Mouse (Mus musculus) spleen, adult 2 months (tissue): Measurements from ENCODE around the gene Ccdc183.

Source experiments
- CTCF ChIP-seq: fragments of 200-500 bp; IDR thresholded peaks from 2 replicates; pipeline ENCODE4 v1.5.1; 2011; ENCODE audit warnings: mild to moderate bottlenecking, inconsistent platforms; ENCODE audit not compliant: insufficient read depth, insufficient read length, insufficient replicate concordance; ENCODE audit errors: extremely low read depth
- POLR2A ChIP-seq: fragments of 200-500 bp; IDR thresholded peaks from 2 replicates; pipeline ENCODE4 v1.6.1; 2011; ENCODE audit warnings: low read depth, low read length, inconsistent platforms

DNA sequence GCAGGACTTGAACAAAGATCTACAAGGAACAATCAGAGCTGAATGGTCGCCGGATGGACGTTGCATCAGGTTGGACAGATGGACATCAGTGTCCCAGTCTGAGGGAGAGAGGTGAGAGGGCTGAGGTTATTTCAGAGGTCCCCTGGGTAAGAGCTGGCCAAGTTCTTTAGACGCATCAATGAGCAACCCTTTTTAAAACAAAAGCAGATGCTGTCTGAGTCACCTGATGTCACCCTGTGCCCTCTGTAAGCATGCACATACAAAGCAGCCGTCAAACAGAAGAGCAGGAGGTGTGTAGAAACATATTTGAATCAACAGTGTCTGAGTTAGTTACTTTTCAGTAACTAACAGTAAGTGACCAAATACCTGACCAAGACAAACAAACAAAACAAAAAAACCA is 46.6 kb upstream of the Ccdc183 start:
- TF ChIP-seq CTCF = no peak
- TF ChIP-seq POLR2A = no peak
